Mouse (Mus musculus) heart, postnatal 25 days (tissue): ENCODE measurements around the gene Tgfbr3. TPM values are rescaled to one million over a fixed set of nuclear protein-coding genes. Genes with fewer than 3 reads are reported as not detected.

ENCODE experiments used
- DNase-seq: peaks from one replicate; pipeline ENCODE4 v3.0.0; 2022; ENCODE audit warnings: low spot score
- intact Hi-C: fragments of 180-260 bp; cut with DNase I; formaldehyde crosslinking; loops from one replicate; pipeline ENCODE4 v1.15.1; 2025
- total RNA-seq, 2 experiments: library from RNA; stranded (reverse); gene quantifications; 2 replicates each; pipeline ENCODE4 v1.2.3; 2021

The Tgfbr3 gene
- total RNA-seq, 2 experiments from 2014 or later: 42.9 to 50.8 TPM

DNA sequence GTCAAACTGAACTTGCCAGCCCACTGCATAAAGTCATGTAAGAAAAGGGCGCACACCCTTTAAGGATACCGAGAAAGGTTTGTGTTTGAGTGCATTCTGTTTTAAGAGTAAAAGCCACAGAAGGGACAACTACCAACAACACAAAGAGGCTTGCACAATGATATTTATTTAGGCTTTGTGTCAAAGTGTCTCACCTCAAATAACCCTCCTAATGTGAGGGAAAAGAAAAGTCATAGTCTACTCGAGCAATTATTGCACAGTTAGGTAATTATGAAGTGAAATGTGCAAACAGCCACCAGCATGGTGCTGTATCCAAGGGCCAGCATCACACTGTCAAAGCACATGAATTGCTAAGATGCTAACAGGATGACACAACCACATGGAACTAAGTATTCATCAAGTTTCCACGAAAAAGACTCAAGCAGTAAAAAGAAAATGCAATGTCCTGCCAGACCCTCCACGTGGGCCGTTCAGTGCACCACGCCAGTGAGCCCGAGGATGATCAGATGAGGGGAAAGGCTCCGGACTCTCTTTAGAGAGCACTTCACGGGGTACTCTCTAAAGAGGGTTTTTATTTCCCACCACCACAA lies 5.4 kb downstream of the Tgfbr3 start:
- DNase-seq: peak; percentile 52
- intact Hi-C loops: no loop called here

DNA sequence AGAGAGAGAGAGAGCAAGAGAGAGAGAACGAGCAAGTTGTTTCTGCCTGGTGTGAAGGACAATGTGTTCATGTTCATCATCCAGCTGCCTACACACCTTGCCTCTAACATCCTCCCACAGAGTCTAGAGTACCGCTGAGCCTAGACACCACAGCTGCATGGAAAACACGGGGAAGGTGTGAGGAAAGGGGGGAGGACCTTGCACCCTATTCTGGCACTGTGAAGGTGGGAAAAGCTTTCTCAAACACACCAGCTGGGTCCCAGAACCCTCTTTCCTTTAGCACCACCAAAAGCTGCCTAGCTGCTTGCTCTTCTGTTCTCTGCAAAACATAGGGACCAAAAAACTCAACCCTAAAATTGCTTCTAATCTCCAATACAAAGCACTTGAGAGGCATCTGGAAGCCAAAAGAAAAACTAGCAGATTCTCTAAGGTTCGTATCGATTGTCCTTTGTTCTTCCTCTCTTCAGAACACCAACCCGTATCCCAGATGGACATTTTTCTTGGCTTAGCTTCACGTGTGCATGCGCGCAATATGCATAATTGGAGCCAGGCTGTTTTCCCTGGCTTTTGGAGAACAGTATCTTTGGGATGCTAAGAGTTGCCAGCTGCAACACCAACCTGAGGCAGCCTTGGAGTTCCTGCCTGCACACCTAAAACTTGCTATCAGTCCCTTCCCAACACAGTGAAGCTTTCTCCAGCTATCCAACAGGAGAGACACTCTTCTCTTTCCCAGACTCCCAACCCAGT lies 6.7 kb downstream of the Tgfbr3 start:
- intact Hi-C loops: no loop called here
- DNase-seq: no peak

DNA sequence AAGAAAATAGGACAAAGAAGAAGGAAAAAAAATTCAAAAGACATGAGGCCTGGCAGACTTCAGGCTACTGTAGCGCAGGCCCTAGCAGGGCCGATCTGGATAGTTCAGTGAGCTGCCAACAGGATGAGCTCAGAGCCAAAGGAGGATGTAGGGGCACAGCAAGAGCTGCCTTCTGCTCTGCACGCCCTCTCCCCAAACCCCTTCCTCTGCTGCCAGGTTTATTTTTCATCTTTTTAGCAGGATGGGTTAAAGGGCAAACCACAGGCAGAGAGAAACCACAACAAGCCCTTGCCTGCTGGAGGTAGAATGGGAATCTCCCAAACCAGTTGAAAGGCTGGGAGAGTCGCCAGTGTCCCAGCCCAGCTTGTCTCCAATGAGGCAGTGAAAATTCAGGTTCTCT lies 10.2 kb downstream of the Tgfbr3 start:
- DNase-seq: no peak
- intact Hi-C loops: no loop called here

DNA sequence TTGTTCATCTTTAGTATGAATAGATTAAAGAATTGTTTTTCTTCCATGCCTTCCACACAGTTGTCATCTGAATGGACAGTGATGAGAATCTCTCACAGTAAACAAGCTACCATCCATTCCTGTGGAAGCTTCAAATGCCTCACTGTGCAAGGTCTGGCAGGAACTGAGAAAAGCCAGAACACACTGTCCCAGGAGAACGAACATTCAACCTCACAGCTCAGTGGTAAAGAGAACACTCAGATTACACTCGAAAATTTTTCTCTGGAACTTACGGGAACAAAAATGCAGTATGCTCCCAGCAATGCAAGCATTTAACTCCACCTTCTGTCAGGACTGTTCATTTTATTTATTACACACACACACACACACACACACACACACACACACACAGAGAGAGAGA lies 13.2 kb downstream of the Tgfbr3 start:
- intact Hi-C loops: no loop called here
- DNase-seq: no peak

DNA sequence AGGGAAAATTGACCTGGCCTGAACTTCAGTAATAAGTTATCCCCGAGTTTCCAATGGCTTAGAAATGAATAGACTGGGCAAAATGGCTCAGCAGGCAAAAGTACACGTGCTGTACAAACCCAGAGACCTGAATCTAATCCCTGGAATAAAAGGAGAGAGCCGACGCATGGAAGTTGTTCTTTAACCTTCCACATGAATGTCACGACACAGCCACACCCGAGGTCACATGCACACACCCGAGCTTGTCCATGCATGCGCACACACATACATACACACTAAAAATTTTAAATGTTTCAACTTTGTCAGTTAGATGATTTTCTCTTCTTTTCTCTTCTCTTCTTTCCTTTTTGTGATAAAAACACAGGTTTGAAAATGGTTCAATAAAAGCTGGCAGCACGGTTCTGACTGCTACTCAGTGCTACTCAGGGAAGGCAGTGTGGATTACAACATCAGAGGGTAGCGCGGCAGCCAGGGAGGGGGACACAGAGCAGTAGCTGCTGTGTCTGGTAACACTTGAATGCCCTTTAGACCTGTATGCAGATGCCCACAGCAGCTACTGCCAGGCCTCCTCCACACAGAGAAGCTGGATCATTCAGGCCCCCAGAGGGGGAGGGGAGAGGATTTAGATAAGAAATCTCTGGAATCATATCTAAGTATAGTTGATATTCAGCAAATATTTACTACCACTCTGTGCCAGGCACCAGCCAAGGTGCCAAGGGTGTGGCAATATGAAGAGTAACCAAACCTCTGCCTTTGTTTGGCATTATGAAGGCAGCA lies 17.0 kb downstream of the Tgfbr3 start:
- intact Hi-C loops: no loop called here
- no peak for DNase-seq

DNA sequence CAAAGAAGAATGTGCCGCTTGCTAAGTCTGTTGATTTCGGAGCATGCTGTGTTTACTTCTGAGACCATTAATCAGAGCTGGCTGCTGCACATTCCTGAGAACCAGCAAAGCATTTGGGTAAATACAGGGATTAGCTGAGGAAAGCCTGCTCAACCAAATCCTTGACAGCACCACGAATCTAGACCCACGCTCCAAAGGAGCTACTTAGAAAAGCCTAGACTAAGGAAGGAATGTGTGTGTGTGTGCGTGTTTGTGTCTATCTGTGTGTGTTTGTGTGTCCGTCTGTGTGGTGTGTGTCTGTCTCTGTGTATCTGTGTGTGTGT lies 20.5 kb downstream of the Tgfbr3 start:
- intact Hi-C loops: no loop called here
- DNase-seq: no peak

DNA sequence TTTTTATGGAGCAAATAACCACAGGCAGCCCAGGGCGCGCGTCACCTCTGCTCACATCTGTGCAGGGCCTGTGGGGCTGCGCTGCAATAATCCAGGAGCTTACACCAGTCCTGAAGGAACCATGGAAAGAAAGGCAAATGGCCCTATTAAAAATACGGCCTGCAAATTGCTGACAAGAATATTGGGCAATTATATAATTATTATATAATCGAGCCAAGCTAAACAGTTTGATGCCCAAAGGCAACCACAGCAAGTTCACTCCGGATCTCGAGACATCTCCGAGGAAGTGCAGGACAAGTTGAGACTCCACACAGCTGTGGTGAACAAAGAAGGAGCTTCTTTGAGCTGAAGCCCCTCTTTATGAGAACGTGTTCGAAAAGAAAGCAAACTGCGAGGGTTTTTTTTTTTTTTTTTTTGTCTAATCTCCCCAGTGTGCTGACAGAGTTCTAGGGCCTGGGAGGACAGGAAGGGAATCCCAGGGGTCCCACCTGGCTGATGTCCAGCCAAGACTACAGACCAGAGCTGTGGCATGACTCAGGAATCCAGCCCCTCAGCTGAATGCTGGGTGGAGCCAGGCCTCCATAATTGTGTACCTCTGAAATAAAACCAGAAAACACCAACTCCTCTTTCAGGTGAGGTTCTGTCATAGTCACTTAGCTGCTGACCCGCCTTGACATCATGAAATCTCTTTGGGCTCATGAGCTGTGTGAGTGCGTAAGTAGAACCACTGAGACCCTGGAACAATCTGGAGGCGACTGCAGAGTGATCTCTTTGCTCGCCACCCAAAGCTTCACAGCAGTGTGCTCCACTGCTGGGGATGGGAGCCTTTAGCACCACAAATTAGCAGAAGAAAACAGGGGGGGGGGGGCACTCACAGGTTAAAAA lies 21.1 kb downstream of the Tgfbr3 start:
- intact Hi-C loops: no loop called here
- no peak for DNase-seq

DNA sequence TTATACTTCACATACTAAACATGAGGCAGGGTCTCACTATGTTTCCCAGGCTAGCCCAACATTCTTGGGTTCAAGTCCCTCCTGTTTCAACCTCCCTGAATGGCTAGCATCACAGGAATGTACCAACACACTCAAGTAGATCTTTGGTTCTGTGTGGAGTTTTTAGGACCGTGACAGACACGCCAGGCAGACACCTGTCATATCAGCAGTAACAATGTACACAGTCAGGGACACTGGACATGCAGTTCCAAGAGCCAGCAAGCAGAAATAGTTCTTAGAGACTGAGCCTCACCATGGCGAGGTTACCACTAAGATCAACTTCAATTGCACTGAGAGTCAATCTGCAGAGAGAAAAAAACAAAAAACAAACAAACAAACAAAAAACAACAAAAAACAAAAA lies 22.9 kb downstream of the Tgfbr3 start:
- intact Hi-C loops: no loop called here
- DNase-seq: no peak

DNA sequence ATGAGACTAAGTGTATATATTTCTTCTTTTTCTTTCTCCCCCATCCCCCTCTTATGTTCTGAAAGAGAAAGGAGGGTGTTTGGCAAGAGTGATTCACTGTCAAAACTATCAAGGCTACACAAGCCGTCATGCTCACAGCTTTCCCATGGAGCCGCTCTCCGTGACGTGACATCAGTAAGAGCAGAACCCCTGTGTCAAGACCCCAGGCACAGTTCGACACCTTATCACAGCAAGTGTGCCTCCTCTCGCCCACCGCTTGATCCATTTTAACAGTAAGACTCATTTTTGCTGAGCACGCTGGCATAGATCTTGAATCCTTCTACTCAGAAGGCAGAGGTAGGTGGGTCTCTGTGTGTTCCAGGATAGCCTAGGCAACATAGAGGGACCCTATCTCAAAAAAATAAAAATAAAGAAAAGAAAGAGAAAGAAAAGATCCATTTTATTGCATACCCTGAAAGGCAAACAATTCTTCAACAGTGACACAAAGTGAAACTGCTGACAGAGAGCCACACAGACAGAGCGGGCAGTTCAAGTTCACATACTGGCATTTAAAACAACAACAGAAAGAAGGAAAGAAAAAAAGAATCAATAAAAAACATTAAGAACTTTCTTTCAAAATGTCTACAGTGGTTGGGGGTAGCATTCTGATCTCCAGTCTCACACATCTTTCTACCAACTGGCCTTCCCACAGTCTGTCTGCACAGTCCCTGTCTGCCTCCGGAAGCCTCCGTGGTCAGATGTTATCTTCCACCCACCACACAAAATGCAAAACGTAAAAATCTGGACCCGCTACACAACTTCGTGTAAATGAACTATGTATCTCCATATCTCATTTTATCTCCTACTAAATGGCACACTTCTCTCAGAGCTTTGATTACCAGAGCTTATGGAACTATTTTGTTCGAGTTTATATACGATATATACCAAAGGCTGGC lies 24.7 kb downstream of the Tgfbr3 start:
- no peak for DNase-seq
- intact Hi-C loops: no loop called here

DNA sequence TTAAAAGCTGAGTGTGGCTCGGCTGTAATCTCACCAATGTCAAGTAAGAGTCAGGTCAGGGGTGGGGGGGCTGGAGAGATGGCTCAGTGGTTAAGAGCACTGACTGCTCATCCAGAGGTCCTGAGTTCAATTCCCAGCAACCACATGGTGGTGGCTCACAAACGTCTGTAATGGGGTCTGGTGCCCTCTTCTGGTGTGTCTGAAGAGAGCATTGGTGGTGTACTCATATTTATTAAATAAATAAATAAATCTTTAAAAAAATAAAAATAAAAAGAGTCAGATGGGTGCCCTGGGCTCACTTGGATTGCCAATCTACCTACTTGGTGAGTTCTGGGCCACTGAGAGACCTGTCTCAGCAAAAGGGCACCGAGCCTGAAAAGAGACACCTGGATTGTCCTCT lies 25.6 kb downstream of the Tgfbr3 start:
- DNase-seq: no peak
- intact Hi-C loops: no loop called here

DNA sequence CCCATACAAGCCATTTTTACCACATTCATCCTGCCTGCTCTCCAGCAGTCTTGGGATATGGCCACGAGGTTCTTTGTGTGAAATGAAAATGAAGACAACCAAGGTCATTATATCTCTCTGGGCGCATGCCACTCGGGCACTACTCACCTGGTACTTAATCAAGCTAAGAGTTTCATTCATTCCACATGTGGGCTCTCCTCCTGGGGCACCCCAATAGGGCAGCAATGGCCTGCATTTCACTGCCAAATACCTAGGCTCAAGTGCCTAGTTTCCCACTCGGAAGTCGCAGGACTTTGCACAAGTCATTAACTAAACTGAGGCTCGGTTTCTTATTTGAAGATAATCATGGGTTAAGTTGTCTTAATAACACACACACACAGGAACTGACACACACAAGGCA lies 27.5 kb downstream of the Tgfbr3 start:
- no peak for DNase-seq
- intact Hi-C loops: no loop called here

DNA sequence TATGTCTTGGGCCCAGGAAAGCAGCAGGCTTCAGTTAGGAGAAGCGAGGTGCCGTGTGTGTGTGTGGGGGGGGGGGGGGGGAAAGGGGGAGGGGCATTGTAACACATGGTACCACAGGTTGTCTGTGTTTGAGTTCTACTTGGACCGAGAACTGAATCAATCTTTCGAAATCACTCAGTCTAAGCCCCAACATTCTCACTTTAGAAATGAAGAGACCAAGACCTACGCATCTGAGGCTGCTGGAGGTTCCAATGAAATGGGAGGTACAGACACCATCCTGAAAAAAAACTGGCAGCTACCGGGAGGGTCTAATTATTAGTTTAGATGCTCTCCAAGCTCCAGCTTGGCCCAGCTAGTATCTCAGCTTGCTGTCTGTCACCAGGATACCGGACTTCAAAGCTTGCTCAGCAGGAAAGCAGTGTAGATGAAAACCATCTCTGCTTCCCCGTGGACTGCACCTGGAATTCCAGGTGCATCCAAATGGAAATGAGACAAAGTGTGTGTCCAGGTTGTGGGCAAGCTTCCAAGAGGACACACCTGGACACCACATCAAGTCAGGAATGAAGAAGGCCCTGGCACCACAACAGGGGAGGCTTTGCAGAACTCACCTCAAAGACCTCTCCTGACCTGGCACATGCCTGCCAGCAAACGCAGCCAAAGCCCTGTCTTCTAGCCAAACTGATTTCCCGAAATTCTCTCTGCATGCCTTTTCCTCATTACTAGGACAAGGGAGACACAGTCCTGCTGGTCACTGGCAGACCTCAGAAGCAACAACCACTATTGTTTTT lies 28.5 kb downstream of the Tgfbr3 start:
- DNase-seq: no peak

DNA sequence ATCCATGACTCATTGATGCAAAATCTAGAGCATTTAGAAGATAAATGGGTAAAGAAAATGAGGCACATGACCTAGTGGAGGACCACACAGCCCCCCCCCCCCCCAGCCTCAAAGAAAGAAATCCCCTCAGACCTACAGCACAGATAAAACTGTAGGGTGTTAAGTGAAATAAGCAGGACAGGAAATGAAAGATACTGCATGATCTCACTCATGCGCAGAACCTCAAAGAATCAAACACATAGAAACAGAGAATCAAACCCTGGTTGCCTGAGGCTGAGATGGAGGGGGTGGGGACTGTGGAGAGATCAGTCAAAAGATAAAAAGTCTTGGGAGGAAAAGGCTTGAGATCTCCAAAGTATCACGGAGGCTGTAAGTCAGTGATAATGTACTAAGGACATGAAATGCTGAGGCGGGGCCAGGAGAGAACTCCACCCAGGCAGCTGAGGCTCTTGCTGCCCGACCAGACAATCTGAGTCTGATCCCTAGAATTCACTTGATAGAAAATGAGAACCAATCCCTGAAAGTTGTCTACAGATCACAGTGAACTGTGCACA lies 29.9 kb downstream of the Tgfbr3 start:
- DNase-seq: no peak
- intact Hi-C loops: no loop called here

More for the DNA sequence above, 28.5 kb downstream of the Tgfbr3 start:
- intact Hi-C loops: no loop called here

DNA sequence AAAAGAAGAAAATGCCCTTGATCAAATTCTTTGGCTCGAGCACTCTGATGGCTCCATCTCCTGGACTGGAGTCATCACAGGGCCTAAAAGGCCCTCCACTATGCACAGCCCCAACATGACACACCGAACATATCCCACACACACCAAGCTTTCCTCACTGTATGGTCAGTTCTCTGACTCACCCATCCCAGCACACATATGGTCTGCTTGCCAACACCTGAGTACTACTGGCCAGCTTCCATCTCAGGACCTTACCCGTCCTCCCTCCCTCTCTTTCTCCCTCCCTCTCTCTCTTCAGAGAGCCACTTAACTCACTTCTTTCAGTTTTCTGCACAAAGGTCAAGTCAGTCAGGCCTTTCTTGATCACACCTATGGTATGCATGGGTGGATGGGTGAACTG lies 36.0 kb downstream of the Tgfbr3 start:
- intact Hi-C loops: no loop called here
- DNase-seq: no peak

DNA sequence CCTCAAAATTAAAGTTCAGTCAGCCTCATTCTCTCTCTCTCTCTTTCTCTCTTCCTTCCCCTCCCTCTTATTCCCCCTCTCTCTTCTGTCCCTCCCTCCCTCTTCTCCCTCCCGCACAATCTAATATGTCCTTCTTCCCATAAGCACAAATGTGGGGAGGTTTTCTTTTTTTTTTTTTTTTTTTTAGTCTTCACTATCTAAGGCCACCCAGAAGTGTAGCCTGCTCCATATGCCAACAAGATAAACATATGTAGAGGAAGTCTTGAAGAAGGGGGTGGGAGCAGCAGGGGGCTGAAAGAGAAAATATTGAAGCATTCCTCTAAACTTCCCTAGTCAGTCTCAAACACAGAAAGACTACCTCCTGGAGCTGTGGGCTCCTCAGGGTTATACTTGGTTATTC lies 37.0 kb downstream of the Tgfbr3 start:
- intact Hi-C loops: no loop called here
- DNase-seq: no peak

DNA sequence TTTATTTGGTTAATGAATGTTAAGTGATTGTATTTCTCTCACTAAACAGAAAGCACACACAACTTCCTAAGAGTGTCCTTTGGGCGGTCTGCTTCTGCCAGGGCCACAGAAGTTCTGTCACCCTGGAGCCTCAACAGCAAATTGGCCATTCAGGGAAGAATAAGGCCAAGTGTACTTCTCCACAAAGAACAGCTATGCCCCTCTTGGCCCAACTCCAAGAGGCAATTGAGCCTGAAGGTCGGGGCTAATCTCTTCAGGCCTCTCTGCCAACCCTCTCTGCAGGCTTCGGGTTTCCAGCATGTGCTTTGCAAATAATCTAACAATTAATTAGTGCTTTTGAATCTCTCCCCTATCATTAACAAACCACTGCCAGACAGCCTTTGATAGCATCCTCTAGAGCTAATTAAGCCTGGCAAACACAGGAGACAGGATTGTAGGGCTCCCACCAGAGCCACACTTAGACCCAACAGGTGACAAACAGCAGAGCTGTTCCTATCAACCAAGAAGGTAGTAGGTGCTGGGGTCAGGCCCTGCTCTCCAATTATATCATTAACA lies 37.6 kb downstream of the Tgfbr3 start:
- intact Hi-C loops: no loop called here
- no peak for DNase-seq

DNA sequence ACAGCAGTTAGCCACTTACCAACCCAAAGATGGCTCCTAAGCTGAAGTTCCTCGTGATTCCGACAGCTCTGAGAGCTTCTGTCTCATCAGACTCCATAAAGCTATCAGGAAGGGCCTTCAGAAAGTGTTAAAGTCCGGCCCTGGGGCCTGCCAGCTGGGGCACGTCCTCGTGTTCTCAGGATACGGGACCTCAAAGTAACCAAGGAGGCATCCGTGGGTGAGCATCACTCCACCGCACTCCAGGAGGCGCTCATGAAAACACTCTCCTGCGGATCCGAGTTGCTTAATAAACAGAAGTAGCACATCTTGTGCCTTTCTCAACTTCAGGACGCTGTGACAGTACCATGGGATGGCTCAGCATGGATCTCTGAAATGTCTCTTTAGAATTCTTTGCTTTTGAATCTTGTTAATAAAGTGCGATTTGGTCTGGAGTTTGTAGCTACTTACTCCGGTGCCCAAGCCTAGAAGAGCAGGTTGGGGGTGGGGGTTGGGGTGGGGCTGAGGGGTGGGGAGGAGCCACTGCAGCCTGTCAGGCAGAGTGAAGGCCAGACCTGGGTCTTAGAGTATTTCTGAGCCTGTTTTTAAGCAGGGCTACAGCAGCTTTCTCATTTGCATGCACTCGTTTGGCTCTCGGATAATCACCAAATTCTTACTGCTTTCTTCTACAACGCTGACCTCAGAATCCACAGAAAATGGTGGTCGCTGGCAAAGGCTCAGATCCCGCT lies 38.7 kb downstream of the Tgfbr3 start:
- intact Hi-C loops: no loop called here
- DNase-seq: no peak
